Mouse (Mus musculus) cerebellum, adult 8-10 months (tissue): Measurements from ENCODE around the gene Pxt1.
A peak's percentile ranks its signal among the peaks of the same experiment; 100 is the strongest.

ENCODE experiments used
- DNase-seq: peaks from one replicate; pipeline ENCODE4 v3.0.0; 2022

Gene Pxt1

DNA sequence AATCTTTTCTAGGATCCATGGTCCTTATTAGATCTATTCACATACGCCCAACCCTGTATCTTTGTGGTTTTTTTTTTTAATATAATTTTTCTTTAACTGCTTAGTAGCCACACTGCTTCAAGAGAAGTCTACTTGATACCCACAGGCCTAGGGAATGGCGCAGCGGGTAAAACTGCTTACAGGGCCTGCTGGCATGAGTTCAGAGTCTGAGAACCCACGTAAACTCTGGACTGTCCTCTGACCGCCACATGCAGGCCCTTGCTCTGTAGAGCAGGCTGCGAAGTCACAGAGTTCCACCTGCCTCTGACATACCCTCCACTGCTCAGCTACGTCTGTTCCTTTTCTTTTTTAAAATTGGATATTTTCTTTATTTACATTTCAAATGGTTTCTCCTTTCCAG is 841 bp upstream of the Pxt1 start:
- no peak for DNase-seq

DNA sequence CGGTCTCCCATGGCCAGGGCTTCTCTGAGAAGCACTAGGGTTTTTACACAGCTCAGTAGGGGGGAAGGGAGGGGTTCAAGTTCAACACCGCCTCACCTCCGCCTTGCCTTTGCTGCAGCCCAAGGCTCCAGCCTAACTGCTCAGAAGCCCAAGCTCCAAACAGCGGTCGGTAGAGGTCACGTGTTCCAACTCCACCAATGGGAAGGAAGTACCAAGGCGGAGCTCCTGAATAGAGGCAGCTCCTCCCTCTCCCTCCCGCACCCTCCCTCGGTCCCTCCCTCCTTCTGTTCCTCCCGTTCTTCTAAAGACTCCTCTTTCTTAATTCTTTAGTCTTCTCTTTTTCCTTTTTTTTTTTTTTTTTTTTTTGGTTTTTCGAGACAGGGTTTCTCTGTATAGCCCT is 1.5 kb downstream of the Pxt1 start:
- no peak for DNase-seq

DNA sequence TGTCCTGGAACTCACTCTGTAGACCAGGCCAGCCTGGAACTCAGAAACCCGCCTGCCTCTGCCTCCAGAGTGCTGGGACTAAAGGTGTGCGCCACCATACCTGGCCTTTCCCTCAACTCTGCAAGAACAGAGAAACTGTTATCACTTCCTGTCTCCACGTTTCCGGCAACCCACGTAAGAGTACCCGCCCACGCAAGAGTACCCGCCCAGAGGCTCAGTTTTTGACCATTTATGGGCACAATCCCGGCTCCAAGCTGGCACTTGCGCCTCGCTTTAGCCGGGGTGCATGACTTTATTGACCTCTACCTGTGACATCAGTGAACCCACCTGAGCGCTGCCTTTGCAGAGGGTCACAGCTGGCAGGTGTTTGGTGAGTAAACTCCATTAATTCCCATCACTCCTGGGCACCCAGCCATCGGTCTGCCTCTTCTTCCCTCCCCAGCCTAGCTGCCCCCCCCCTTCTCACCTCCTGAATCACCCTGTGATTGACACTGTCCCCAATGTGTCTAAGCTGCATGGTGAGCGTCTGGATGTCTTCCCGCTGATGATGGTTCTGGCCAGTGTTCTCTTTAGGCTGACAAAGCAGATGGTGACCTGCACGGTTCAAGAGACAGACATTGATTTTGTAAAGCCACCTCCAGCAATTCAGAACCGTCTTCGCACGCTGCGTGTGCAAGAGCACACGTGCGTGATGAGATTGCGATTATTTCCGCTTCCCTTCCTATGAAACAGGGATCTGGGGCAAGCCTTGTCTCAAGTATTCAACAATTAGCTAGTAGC is 2.7 kb downstream of the Pxt1 start:
- no peak for DNase-seq

DNA sequence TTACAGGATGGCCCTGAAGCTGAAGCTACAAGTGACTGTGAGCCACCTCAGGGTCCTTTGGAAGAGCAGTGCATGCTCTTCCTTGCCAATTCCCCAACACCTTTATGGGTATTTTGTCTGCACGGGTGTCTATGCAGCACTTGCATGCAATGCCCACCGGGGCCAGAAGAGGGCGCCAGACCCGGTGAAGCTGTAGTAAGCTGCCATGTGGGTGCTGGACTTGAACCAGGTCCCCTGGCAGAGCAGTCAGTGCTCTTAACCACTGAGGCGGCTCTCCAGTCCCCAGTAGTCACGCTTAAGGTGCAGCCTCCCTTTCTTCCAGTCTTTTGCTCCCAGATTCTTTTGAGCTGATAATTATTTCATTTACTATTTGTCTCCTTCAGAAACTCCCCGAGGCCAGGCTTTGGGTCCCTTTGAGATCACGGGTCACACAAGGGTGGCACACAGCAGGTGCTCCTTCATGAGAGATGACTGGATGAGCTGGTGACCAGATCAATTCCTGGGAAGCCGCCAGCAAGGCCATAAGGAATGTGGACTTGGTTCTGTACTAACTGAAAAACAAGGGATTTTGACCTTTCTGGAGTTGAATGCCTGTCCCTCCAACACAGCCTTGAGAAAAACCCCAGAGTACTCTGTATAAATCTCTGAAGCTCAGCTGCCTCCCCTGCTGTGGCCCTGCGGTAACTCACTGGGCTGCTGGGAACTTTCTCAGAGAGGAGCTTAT is 6.9 kb downstream of the Pxt1 start:
- DNase-seq = peak; percentile 16

DNA sequence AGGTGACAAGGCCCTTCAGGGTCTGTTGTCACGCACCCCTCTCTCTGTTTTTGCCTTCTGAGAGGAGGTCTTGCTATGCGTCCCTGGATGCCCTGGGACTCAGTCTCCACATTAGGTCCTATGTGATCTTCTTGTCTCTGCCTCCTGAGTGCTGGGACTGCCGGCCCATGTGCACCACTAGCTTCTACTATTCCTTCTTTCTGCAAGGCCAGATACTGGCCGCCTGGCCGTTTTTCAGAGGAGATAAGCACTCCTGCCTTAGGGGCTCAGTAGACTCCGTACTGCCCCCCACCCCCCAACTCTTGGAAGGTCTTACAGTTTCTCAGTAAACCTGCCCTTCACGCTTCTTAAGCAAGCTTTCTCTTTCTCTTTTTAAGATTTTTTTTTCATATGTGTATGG is 7.5 kb downstream of the Pxt1 start:
- no peak for DNase-seq

DNA sequence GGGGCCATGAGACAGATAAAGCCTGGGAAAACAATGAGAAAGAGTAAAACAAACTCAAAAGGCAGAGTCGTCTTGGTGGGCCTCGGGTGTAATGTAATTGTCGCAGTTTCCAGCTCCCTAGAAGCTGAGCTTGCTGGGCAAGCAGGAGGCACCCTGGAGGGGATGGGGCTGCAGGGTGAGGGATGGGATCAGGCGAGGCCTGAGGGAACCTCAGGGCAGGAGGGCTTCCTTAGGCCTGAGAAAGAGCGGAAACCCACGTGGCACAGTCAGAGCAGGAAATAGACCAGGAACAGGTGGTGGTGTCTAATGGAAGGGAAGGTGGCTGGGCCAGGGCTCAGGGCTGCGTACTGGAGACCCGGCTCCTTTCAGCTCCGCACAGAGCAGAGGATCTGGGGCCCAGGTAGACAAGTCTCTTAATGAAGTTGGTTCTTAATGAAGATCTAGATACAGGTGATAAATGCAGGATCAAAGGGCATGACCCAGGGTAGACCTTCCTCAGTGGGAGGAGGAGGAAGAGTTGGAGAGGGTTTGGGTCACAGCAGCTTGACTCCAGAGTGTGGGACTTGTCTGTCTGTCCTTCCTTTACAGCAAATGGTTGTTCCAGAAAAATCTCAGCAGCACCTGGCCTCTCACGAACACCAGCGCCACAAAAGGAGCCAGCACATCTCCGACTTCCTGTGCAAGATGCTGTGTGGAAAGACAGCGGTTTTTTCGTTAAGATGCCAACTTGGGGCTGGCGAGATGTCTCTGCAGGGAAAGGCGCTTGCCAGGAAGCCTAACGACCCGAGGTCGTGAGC is 9.3 kb downstream of the Pxt1 start:
- DNase-seq = no peak

DNA sequence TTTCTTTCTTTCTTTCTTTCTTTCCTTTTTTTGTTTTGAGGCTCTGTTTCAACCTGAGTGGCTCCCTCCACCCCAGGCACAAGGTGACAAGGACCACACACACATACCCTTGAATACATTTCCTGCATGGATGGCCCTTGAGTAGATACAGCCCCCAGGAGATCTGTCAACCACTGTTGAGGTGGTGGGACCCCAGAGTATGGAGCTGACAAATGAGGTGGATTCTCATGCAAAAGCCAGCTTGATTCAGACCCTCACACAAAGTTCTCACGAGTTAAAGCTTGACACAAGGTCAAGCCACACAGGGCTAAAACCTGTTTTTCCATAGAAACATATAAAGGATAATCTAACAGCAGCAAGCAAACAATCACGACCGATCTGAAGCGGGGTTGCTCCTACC is 11.4 kb downstream of the Pxt1 start:
- no peak for DNase-seq

DNA sequence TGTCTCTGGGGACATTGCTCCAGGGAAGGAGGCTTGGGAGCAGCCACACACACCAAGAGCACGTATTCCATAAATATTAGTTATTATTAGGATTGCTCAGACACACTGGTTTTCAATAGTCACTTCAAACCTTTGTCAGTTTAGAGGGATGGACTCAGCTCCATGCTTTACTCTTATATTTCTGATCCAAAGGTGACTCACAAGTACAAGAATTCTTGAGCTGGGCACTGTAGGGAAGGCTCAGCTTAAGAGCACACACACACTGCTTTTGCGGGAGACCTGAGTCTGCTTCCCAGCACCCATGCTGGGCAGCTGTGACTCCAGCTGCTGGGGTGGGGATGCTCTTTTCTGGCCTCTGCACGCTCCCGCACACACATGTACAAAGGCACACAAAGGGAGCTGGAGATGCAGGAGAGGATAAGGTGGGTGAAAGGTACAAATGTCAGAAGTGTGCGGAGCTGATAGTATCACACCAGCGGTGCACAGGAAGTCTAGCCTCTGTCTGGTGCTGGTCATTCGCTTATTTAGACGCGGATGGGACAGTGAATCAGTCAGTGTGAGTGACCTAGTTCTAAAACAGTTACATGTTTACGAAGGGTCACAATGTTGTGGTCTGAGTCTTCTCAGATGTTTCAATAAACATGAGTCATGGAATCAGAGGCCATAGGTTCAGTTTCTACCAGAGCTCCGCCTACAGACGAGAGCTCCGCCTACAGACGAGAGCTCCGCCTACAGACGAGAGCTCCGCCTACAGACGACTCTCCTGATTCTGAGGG is 12.0 kb downstream of the Pxt1 start:
- DNase-seq = no peak

DNA sequence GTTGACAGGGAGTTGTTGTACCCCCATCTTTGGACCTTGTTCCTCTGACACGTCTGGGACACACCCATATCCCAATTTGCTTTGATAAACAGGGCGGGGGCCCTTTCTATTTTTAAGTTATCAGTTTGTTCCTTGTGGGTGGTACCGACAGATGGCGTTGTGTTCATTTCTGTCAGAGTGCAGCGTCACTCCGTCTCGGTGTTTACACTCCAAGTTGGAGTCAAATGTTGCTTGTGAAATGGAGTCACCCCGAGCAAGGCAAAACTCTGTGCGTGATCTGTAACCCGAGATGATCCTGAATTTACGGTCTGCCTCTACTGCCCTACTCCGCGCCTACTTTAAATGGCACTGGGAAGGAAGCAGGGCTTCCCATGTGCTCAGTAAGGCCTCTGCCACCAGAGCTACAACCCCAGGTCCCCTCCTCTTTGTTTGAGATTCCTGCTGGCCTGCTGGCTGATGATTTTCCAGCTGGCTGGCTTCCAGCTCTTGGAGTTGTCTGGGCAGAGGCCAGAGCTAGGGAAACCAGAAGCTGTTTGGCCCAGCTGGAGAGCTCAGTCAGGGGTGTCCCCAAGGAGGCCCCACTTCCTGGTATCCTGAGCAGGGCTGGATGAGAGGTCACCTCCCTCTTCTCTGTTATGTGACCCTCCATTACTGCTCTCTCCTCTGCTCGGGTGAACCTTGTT is 13.1 kb downstream of the Pxt1 start:
- peak; percentile 34 for DNase-seq

DNA sequence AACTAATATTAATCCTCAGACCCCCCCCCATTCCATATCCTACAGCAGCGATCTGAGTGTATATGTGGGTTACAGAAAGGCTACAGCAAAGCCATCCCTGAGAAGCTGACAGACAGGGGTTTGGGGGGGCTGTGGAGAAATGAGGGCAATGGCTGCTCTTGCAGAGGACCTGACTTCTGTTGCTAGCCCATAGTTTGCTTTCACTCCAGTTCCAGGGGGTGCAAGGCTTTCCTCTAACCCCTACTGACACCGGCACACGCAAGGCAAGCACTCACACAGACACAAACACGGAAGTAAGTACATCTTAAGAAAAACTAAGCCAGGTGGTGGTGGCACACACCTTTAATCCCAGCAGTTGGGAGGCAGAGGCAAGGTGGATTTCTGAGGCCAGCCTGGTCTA is 14.3 kb downstream of the Pxt1 start:
- DNase-seq = no peak

DNA sequence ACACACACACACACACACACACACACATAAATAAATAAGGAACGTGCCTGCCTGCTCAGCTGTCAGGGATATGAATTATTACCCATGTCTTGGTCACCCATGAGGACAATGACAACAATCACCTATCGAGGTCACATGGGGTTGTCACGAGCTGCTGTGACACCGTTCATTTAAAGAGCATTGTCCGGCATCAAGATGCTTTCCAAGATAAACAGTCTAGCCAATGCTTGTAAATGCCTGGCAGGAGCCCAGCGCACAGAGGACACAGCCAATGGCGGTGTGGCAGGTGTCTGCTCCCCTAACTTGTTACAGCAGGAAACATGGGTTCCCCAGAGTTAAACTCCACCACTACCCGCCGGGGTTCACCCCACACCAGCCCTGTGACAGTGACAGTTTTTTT is 15.6 kb downstream of the Pxt1 start:
- DNase-seq = no peak

DNA sequence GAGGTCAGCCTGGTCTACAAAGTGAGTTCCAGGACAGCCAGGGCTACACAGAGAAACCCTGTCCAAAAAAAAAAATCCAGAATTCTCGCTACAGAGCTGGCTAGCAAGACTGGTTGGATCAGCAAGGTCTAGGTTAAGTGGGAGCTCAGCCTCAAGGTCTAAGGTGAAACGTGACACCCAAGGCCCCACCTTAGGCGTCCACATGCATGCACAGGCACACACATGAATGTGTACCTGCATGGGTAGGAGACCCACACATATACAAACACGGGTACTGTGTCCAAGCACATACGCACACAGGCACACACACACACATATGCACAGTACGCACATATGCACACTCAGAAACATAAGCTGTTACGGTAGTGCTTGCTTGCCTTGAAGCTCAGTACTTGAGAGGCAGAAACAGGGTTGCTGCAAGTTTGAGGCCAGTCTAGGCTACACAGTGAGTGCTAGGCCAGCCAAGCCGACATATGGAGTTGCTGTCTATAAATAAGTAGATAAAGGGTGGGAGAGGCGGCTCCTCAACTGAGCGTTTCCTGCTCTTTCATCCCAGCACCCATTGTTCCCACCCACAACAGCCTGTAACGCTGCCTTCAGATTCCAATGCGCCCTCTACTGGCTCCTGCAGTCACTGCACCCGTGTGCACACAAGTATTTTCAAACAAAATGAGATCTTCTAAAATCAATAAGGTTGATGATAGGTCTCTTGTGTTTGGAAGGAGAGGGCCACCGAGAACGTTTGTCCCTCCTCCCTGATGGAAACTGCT is 16.6 kb downstream of the Pxt1 start:
- peak; percentile 26 for DNase-seq

DNA sequence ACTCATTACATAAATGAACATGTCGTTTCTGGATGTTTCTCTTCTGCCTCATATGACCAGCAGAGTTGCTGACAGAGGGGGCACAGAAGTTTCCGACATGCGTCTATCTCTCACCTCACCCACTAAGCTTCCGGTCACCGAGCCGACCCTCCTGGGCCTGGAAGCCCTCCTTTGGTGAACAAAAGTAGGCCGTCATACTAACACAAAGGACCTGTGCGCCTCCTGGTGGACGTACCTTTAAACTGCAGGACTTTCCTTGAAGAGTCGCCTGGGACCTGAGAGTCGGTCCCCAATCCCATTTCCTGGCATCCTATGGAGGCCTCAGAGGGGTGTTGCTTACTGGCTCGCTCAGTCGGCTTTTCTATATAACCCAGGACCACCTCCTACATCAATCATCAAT is 17.3 kb downstream of the Pxt1 start:
- DNase-seq = peak; percentile 85

DNA sequence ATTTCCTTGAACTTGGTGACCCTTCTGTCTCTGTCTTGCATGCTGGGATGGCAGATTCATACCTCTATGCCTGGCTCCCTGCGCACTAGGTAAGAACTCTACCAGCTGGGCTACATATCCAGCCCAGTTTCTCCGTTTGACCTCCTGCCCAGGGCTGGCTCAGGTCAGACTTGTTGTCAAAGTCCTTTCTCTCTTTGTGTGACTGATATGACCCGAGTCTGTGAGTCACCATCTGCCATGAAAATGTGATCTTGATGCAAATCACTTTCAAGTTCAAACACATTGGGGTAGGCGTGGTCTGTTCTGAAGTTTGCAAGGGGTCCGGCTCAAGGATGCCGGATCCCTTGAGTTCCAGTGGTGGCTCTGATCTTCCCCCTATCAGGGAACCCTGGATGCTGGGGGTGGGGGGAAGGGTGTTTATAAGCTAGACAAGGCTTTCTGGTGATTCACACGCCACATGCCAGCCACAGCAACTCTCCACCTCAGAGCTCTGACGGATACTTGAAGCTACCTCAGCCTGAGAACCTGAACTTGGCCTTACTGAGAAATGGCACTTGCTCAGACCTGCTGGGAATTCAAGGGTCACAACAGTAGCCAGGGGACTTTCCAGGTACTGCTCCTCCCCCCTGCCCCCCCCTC is 18.6 kb downstream of the Pxt1 start:
- no peak for DNase-seq

DNA sequence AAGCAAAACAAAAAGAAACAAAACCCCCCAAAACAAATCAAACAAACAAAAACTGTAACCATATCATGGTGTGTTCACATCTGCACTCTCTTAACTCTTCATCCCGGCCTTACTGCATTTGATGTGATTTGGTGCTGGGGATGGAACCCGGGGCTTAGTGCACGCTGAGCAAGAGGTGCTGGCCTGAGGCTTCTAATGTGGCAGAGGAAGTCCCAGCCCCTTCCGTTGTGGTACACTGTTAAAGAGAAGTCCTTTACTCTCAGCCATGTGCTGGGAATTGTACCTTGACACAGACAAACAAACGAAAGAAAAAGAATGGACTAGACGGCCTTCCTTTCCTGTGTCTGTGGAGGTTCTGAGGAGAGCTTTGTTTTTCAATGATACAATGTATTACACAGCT is 21.5 kb downstream of the Pxt1 start:
- no peak for DNase-seq

DNA sequence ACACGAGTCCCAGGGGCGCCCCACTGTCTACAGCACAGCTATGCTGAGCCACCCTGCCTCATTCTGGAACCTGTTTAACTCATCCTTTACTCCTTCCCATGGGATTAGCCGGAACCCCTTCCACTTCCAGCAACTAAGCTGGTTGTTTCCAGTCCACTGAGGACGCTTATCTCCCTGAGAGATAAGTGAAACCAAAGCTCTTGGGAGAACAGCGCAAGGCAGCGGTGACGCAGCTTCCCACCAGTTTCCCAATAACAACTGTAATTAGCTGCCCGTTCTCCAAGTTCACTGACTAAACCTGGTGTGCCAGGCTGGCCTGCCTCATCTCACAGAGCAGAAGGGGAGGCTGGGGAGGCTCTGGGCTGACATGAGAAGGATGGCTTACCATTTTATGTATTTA is 22.6 kb downstream of the Pxt1 start:
- DNase-seq = no peak

DNA sequence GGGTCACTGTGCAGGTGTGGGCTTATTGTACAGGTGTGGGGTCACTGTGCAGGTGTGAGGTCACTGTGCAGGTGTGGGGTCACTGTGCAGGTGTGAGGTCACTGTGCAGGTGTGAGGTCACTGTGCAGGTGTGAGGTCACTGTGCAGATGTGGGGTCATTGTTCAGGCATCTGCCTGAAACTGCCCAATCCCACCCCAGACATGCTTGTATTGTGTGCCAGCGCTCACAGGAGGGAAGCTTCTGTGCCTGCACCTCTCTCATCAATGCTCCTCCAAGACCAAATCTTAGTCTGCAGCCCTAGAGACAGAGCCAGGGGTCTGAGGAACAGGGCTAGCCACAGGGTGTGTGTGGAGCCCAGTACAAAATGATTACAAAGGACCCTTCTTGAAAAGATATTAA is 27.1 kb downstream of the Pxt1 start:
- DNase-seq = no peak

DNA sequence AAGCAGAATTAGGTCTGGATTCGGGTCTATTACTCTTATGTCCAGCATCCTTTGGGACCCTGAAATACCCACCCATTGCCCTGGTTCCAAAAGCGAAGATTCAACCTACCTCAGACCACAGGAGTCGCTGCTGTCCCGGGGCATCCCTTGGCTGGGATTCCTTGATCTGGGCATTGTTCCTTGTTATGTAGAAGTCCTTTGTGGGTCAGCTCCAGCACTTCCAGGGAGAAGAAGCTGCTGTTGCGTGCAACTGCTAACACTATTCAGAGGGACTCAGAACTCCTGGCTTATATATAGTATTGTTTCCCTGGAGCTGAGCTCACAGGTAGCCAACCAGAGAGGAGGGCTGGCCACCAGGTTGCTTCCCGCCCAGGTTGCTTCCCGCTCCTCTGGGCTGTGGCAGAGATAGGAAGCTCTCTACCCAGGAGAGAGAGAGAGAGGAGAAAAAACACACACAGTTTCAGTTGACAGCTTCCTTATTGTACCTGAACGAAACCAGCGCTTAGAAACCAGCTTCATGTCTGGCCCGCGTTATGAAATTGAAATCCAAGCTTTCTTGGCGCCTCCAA is 28.5 kb downstream of the Pxt1 start, which contains the start of gene 4930539E08Rik:
TSS of gene 4930539E08Rik (minus strand) at position 265 of the 569 bp plus-strand sequence.
- DNase-seq = no peak

DNA sequence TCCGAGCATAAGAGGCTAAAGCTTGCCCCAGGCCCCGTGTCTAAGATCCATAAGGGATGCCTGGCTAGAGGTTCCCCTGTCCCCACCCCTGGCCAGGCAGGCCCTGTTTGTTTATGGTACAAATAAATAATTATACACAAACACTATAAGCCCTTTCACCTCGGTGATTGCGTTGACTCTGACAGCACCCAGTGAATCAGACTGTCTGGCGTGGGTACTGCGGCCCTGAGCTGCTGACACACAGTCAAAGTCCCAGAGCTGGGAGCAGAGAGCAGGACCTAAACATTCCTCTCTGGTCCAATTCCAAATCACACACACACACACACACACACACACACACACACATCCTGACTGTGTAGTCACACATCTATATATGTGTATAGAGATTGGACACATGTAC is 29.7 kb downstream of the Pxt1 start:
- DNase-seq = no peak

DNA sequence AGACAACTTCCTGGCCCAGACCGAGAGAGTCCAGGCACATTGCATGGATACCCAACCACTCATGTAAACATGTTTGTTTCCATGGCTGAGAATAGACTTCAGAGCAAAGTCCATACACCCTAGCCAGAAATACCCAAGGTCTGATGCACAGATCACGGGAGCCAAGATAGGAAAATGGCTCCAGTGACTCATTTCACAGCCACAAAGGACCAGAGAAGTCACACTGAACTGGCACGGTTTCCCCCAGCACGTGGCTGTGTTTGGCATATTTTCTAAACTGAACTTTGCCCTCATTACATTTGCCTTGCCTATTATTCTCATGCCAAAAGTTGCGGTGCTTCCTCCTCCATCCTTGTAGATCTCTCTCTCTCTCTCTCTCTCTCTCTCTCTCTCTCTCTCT is 30.4 kb downstream of the Pxt1 start:
- DNase-seq = no peak

DNA sequence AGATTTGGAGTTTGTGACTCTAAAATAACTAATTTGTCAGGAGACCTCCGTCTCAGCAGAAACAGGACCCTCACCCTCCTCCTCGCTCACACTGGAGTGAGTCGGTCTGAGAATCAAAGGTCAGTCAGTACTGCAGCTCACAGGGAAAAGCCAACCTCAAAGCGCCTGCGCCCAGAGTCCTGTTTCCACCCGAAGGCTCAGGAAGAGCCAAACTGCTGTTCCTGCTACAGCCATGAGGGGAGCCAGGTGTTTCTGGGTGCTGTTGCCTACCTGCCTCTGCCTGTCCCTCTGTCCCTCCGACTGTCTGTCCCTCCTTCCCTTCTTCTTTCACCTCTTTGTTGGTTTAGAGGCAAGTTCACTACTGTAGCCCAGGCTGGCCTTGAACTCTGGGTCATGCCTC is 33.5 kb downstream of the Pxt1 start:
- no peak for DNase-seq
